Mouse (Mus musculus): ENCODE results near the gene Dgcr8. TPM values are rescaled to one million over a fixed set of nuclear protein-coding genes. Genes with fewer than 3 reads are reported as not detected.

The Dgcr8 gene
- polyA plus RNA-seq, 1 experiment: 11.9 TPM

DNA sequence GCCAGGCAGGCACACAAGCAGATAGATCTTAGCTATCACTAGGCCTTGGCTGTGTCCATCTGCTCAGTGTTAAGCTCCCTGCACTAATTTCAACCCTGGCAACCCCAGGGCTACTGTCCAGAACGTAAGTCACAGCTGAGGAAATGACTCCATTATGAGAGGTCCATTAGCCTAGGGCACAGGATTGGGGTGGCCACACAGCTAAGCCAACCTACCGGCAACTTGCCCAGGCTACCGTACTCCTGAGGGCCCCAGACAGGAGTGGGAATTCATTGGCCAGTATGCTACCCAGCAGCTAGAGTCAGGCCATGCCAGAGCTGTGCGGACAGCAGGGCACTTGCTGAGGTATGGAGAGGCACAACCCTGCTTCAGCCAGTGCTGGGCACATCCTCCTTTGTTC, 60.2 kb downstream of the Dgcr8 start:
- H3K79me2 ChIP-seq (ENCODE audit: control insufficient read depth, insufficient read depth): peaks cover 46% of the 10 kb centered on the region
- TF ChIP-seq POLR2AphosphoS2 (IDR thresholded peaks at IDR 0.05; ENCODE audit: insufficient read length, low read depth) (no peak), CEBPB (IDR thresholded peaks at IDR 0.05; ENCODE audit: insufficient read depth, poor library complexity, severe bottlenecking) (no peak), E2F4 (IDR thresholded peaks at IDR 0.05; ENCODE audit: insufficient read depth) (no peak), USF1 (IDR thresholded peaks at IDR 0.05; ENCODE audit: low read depth) (no peak), SRF (IDR thresholded peaks at IDR 0.05; ENCODE audit: control insufficient read depth, insufficient read length, low read depth) (no peak), TCF12 (IDR thresholded peaks at IDR 0.05; ENCODE audit: insufficient read depth, poor library complexity, severe bottlenecking) (no peak), POLR2A (IDR thresholded peaks at IDR 0.05; ENCODE audit: insufficient read length, low read depth) (no peak), MYOG (IDR thresholded peaks at IDR 0.05; ENCODE audit: control insufficient read depth in 1 of 3, insufficient read depth in 1 of 3, insufficient read length in 2 of 3, low read depth in 2 of 3) (no peak), MAX (IDR thresholded peaks at IDR 0.05; ENCODE audit: low read depth) (no peak), REST (IDR thresholded peaks at IDR 0.05; ENCODE audit: insufficient read depth, insufficient read length) (no peak), MYOD1 (IDR thresholded peaks at IDR 0.05; ENCODE audit: control insufficient read depth in 1 of 3, insufficient read length in 2 of 3, low read depth in 2 of 3) (no peak), TCF3 (IDR thresholded peaks at IDR 0.05; ENCODE audit: insufficient read length, low read depth) (no peak)
- H3K4me2 ChIP-seq (ENCODE audit: low read depth): peak overlapping the region; percentile 46
- H3K27me3 ChIP-seq (ENCODE audit: control insufficient read depth, insufficient read depth, insufficient read length): no peaks in the 10 kb centered on the region
- no peak overlapping the region for H3K4me3 ChIP-seq
- H3ac ChIP-seq (ENCODE audit: control insufficient read depth, insufficient read length): no peak overlapping the region
- H3K36me3 ChIP-seq (ENCODE audit: control insufficient read depth, insufficient read depth): peaks cover 5% of the 10 kb centered on the region

- Histone ChIP-seq H3K4me2 (ENCODE audit: low read depth) (no peak overlapping the region), H3K27me3 (ENCODE audit: control insufficient read depth, insufficient read depth, insufficient read length) (no peaks in the 10 kb centered on the region), H3K79me2 (ENCODE audit: control insufficient read depth, insufficient read depth) (peaks cover 38% of the 10 kb centered on the region), H3K36me3 (ENCODE audit: control insufficient read depth, insufficient read depth) (peaks cover 5% of the 10 kb centered on the region), H3ac (ENCODE audit: control insufficient read depth, insufficient read length) (no peak overlapping the region), H3K4me3 (no peak overlapping the region)
- TF ChIP-seq USF1 (IDR thresholded peaks at IDR 0.05; ENCODE audit: low read depth) (no peak), MYOG (IDR thresholded peaks at IDR 0.05; ENCODE audit: control insufficient read depth in 1 of 3, insufficient read depth in 1 of 3, insufficient read length in 2 of 3, low read depth in 2 of 3) (no peak), MYOD1 (IDR thresholded peaks at IDR 0.05; ENCODE audit: control insufficient read depth in 1 of 3, insufficient read length in 2 of 3, low read depth in 2 of 3) (no peak), E2F4 (IDR thresholded peaks at IDR 0.05; ENCODE audit: insufficient read depth) (no peak), TCF12 (IDR thresholded peaks at IDR 0.05; ENCODE audit: insufficient read depth, poor library complexity, severe bottlenecking) (no peak), SRF (IDR thresholded peaks at IDR 0.05; ENCODE audit: control insufficient read depth, insufficient read length, low read depth) (no peak)
These were observed 61.1 kb downstream of the Dgcr8 start for GRCm38 (mm10) chr16:18227897-18228422.

- H3K4me3 ChIP-seq: no peak overlapping the region
- H3ac ChIP-seq (ENCODE audit: control insufficient read depth, insufficient read length): no peak overlapping the region
- TF ChIP-seq E2F4 (IDR thresholded peaks at IDR 0.05; ENCODE audit: insufficient read depth): no peak
- no peak for TF ChIP-seq POLR2A (IDR thresholded peaks at IDR 0.05; ENCODE audit: insufficient read length, low read depth)
- TF ChIP-seq MYOG (IDR thresholded peaks at IDR 0.05; ENCODE audit: control insufficient read depth in 1 of 3, insufficient read depth in 1 of 3, insufficient read length in 2 of 3, low read depth in 2 of 3): no peak
- no peak for TF ChIP-seq CEBPB (IDR thresholded peaks at IDR 0.05; ENCODE audit: insufficient read depth, poor library complexity, severe bottlenecking)
- no peak for TF ChIP-seq USF1 (IDR thresholded peaks at IDR 0.05; ENCODE audit: low read depth)
- TF ChIP-seq TCF3 (IDR thresholded peaks at IDR 0.05; ENCODE audit: insufficient read length, low read depth): no peak
- no peak for TF ChIP-seq POLR2AphosphoS2 (IDR thresholded peaks at IDR 0.05; ENCODE audit: insufficient read length, low read depth)
- no peak for TF ChIP-seq TCF12 (IDR thresholded peaks at IDR 0.05; ENCODE audit: insufficient read depth, poor library complexity, severe bottlenecking)
- no peak for TF ChIP-seq MAX (IDR thresholded peaks at IDR 0.05; ENCODE audit: low read depth)
- TF ChIP-seq REST (IDR thresholded peaks at IDR 0.05; ENCODE audit: insufficient read depth, insufficient read length): no peak
- peaks cover 34% of the 10 kb centered on the region for H3K79me2 ChIP-seq (ENCODE audit: control insufficient read depth, insufficient read depth)
- no peak overlapping the region for H3K4me2 ChIP-seq (ENCODE audit: low read depth)
- H3K27me3 ChIP-seq (ENCODE audit: control insufficient read depth, insufficient read depth, insufficient read length): no peaks in the 10 kb centered on the region
- peaks cover 5% of the 10 kb centered on the region for H3K36me3 ChIP-seq (ENCODE audit: control insufficient read depth, insufficient read depth)
These were observed 61.9 kb downstream of the Dgcr8 start for GRCm38 (mm10) chr16:18227187-18227586.

DNA sequence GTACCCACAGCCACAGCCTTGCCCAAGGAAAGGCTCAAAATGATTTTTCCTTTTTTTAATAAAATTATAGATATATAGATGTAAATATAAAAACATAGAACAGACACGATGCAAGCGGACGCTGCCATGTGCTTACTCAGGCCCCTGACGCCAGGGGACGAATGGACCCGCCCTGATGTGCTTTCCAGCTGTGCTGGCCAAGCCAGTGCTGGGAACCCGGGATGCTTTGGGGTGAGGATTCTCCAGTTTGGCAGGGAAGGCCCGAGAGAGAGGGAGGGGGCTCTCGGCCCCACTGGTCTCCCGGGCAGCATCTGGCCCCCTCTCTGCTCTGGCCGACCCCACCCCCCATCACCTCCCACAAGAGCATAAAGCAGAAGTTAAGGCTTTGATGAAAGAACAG, 66.9 kb downstream of the Dgcr8 start:
- Histone ChIP-seq H3K4me3 (no peak overlapping the region), H3ac (ENCODE audit: control insufficient read depth, insufficient read length) (no peak overlapping the region), H3K79me2 (ENCODE audit: control insufficient read depth, insufficient read depth) (no peaks in the 10 kb centered on the region), H3K27me3 (ENCODE audit: control insufficient read depth, insufficient read depth, insufficient read length) (no peaks in the 10 kb centered on the region), H3K36me3 (ENCODE audit: control insufficient read depth, insufficient read depth) (peaks cover 5% of the 10 kb centered on the region), H3K4me2 (ENCODE audit: low read depth) (no peak overlapping the region)
- no peak for TF ChIP-seq CEBPB (IDR thresholded peaks at IDR 0.05; ENCODE audit: insufficient read depth, poor library complexity, severe bottlenecking)
- no peak for TF ChIP-seq REST (IDR thresholded peaks at IDR 0.05; ENCODE audit: insufficient read depth, insufficient read length)
- no peak for TF ChIP-seq POLR2A (IDR thresholded peaks at IDR 0.05; ENCODE audit: insufficient read length, low read depth)
- no peak for TF ChIP-seq TCF12 (IDR thresholded peaks at IDR 0.05; ENCODE audit: insufficient read depth, poor library complexity, severe bottlenecking)

DNA sequence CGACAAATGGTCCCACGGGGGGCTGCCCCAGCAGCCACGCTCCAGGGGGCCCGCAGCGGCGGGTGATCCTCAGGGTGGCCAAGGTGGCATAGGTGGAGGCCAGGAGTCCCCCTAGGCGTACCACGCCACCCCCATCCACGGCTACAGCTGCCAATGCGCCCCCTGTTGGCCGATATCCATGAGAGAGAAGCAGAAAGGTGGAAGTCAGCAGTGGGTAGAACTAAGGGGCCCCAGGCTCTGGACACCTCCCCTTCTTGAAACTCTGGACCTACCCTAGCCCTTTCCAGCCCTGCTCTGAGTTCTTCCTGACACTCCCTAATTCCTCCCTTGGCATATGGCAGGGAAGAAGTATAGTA, 67.5 kb downstream of the Dgcr8 start:
- H3K36me3 ChIP-seq (ENCODE audit: control insufficient read depth, insufficient read depth): peaks cover 5% of the 10 kb centered on the region
- H3K27me3 ChIP-seq (ENCODE audit: control insufficient read depth, insufficient read depth, insufficient read length): no peaks in the 10 kb centered on the region
- H3K4me2 ChIP-seq (ENCODE audit: low read depth): no peak overlapping the region
- H3K79me2 ChIP-seq (ENCODE audit: control insufficient read depth, insufficient read depth): no peaks in the 10 kb centered on the region
- no peak overlapping the region for H3K4me3 ChIP-seq
- H3ac ChIP-seq (ENCODE audit: control insufficient read depth, insufficient read length): no peak overlapping the region
- no peak for TF ChIP-seq TCF3 (IDR thresholded peaks at IDR 0.05; ENCODE audit: insufficient read length, low read depth)
- no peak for TF ChIP-seq MYOD1 (IDR thresholded peaks at IDR 0.05; ENCODE audit: control insufficient read depth in 1 of 3, insufficient read length in 2 of 3, low read depth in 2 of 3)
- no peak for TF ChIP-seq POLR2AphosphoS2 (IDR thresholded peaks at IDR 0.05; ENCODE audit: insufficient read length, low read depth)
- no peak for TF ChIP-seq TCF12 (IDR thresholded peaks at IDR 0.05; ENCODE audit: insufficient read depth, poor library complexity, severe bottlenecking)
- TF ChIP-seq POLR2A (IDR thresholded peaks at IDR 0.05; ENCODE audit: insufficient read length, low read depth): no peak
- TF ChIP-seq USF1 (IDR thresholded peaks at IDR 0.05; ENCODE audit: low read depth): no peak
- TF ChIP-seq MAX (IDR thresholded peaks at IDR 0.05; ENCODE audit: low read depth): no peak
- TF ChIP-seq REST (IDR thresholded peaks at IDR 0.05; ENCODE audit: insufficient read depth, insufficient read length): no peak
- TF ChIP-seq MYOG (IDR thresholded peaks at IDR 0.05; ENCODE audit: control insufficient read depth in 1 of 3, insufficient read depth in 1 of 3, insufficient read length in 2 of 3, low read depth in 2 of 3): no peak
- TF ChIP-seq SRF (IDR thresholded peaks at IDR 0.05; ENCODE audit: control insufficient read depth, insufficient read length, low read depth): no peak
- TF ChIP-seq E2F4 (IDR thresholded peaks at IDR 0.05; ENCODE audit: insufficient read depth): no peak
- TF ChIP-seq CEBPB (IDR thresholded peaks at IDR 0.05; ENCODE audit: insufficient read depth, poor library complexity, severe bottlenecking): no peak
